Mouse (Mus musculus) Patski (cell line): ENCODE results near the gene Ift140. TPM values are rescaled to one million over a fixed set of nuclear protein-coding genes. Genes with fewer than 3 reads are reported as not detected.

Source experiments
- ATAC-seq: fragments of 100-300 bp; one replicate; pipeline ENCODE4 v1.8.0; 2021
- CTCF ChIA-PET: fragments of 350-600 bp; sonication (Branson Sonifier 250); formaldehyde crosslinking; loops from one replicate; lab custom pipeline; 2022; ENCODE audit warnings: inconsistent platforms; lab: Charles Lee
- POLR2A ChIA-PET: fragments of 350-600 bp; sonication (Branson Sonifier 250); formaldehyde crosslinking; loops from one replicate; lab custom pipeline; 2022; ENCODE audit warnings: antibody characterized with exemption, inconsistent platforms; lab: Charles Lee
- DNase-seq: peaks from one replicate; pipeline ENCODE4 v3.0.0-alpha.2; 2011; ENCODE audit warnings: low read depth, low spot score
- H3K27me3 ChIP-seq: fragments of 371-371 bp; one replicate; pipeline ENCODE4 v1.5.1; 2021
- CTCF ChIP-seq: fragments of 100-300 bp; IDR thresholded peaks from one replicate; pipeline ENCODE4 v1.5.1; 2021
- in situ Hi-C: fragments of 300-500 bp; cut with MboI; formaldehyde crosslinking; loops from 3 replicates; pipeline ENCODE4 v1.11.1; 2018; ENCODE audit warnings: low pct_unique_long_range_greater_than_20kb, mixed read lengths
- polyA plus RNA-seq: library from polyadenylated mRNA; unstranded; gene quantifications from one replicate; pipeline ENCODE4 v1.2.3, GENCODE M21; 2021

Ift140 gene
- polyA plus RNA-seq, 1 experiment from 2014 or later = 24.5 TPM

GRCm38 (mm10) chr17:25044879-25045278 is 29.0 kb downstream of the Ift140 start:
- in situ Hi-C loops = no loop called here
- ChIA-PET CTCF (no interaction called here), POLR2A (interaction anchor here (0.6 to 0.7 kb wide), 2 partner anchors 54 to 1764 kb away, joined by 3 to 4 read pairs; no protein-coding TSS in a partner anchor)
- no peaks in the 10 kb centered on the region for H3K27me3 ChIP-seq
- TF ChIP-seq CTCF = no peak
- ATAC-seq (no peak), DNase-seq (no peak)

- ChIA-PET CTCF (no interaction called here), POLR2A (interaction anchor here (0.6 to 0.7 kb wide), 2 partner anchors 55 to 1764 kb away, joined by 3 to 4 read pairs; no protein-coding TSS in a partner anchor)
- no peak for DNase-seq
- no peak for TF ChIP-seq CTCF
- no peak for ATAC-seq
- in situ Hi-C loops = no loop called here
- H3K27me3 ChIP-seq = no peaks in the 10 kb centered on the region
These were observed 29.4 kb downstream of the Ift140 start for GRCm38 (mm10) chr17:25045281-25045680.

GRCm38 (mm10) chr17:25047143-25047542 is 31.3 kb downstream of the Ift140 start:
- TF ChIP-seq CTCF = no peak
- DNase-seq (no peak), ATAC-seq (no peak)
- in situ Hi-C loops = no loop called here
- H3K27me3 ChIP-seq = no peaks in the 10 kb centered on the region
- POLR2A ChIA-PET = no interaction called here
- CTCF ChIA-PET = no interaction called here

DNA sequence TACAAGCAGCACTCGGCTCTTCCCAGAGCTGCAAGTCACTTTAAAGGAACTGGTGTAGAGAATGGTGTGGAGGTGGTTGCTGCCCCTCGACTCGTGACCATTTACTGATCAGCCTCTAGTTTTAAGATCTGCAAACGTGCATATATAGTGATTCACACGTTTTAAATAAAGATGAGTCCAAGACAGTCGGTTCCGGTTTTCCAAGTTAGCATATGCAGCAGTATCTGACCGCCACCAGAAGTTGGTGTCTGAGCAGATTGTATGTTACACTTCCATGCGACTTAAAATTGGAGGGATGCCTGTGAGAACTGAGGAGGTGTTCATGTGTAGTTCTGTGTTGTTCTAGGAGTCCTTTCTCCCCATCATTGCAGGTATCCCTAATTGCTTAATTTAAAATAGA is 37.4 kb downstream of the Ift140 start:
- ChIA-PET POLR2A (no interaction called here), CTCF (no interaction called here)
- H3K27me3 ChIP-seq = no peaks in the 10 kb centered on the region
- DNase-seq = no peak
- ATAC-seq = no peak
- in situ Hi-C loops = no loop called here
- no peak for TF ChIP-seq CTCF

DNA sequence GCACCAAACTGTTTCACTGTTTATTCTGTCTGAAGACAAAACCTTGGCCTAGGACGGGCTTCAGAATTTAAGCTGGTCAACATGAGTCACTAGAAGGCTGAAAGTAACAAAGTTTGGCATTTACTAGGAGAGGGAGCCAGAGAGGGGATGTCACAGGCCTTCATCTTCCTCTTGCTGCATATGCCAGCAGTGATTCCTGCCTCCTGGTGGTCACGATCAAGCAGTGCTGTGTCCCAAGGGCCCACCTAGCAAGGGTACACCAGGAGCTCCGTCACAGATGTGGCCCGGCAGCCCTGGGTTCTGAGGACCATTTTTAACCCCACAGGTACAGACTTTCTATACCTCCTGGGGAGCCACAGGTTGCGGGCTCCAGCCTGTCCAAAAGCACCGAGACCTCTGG is 41.2 kb downstream of the Ift140 start:
- TF ChIP-seq CTCF = no peak
- CTCF ChIA-PET = no interaction called here
- POLR2A ChIA-PET = no interaction called here
- no peak for DNase-seq
- in situ Hi-C loops = no loop called here
- no peak for ATAC-seq
- no peaks in the 10 kb centered on the region for H3K27me3 ChIP-seq

- in situ Hi-C loops = no loop called here
- TF ChIP-seq CTCF = no peak
- no peaks in the 10 kb centered on the region for H3K27me3 ChIP-seq
- DNase-seq (no peak), ATAC-seq (no peak)
- ChIA-PET POLR2A (interaction anchor here (0.6 to 1.2 kb wide), 2 partner anchors 21 to 126 kb away, joined by 3 read pairs; no protein-coding TSS in a partner anchor), CTCF (no interaction called here)
These were observed 47.4 kb downstream of the Ift140 start for GRCm38 (mm10) chr17:25063261-25063660.

GRCm38 (mm10) chr17:25063872-25064271 is 48.0 kb downstream of the Ift140 start:
- POLR2A ChIA-PET = interaction anchor here (1.2 kb wide), 1 partner anchor 21 kb away, joined by 3 read pairs; no protein-coding TSS in a partner anchor
- ATAC-seq = no peak
- no peak for DNase-seq
- in situ Hi-C loops = no loop called here
- no peaks in the 10 kb centered on the region for H3K27me3 ChIP-seq
- CTCF ChIA-PET = no interaction called here
- TF ChIP-seq CTCF = no peak

GRCm38 (mm10) chr17:25064351-25064750 is 48.5 kb downstream of the Ift140 start:
- H3K27me3 ChIP-seq = no peaks in the 10 kb centered on the region
- DNase-seq = no peak
- ChIA-PET POLR2A (no interaction called here), CTCF (no interaction called here)
- no peak for ATAC-seq
- in situ Hi-C loops = no loop called here
- TF ChIP-seq CTCF = no peak

DNA sequence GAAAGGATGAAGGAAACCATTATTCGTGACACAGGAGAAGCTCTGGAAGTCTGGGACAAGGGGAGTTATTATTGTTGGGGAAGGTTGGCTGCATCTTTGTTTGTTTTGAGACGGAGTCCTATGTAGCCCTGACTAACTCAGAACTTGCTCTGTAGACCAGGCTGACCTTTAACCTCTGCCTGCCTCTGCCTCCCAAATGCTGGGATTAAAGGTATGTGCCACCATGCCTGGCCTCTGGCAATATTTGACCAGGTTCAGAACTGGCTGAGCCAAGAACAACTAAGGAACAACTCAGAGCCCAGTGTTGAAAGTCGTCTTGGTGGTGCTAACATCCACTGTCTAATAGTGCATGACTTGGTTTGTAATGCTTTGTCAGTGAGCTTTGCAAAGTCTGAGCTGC is 49.3 kb downstream of the Ift140 start:
- CTCF ChIA-PET = interaction anchor here (2.0 kb wide), 1 partner anchor 12 kb away, joined by 6 read pairs; no protein-coding TSS in a partner anchor
- no peaks in the 10 kb centered on the region for H3K27me3 ChIP-seq
- DNase-seq = no peak
- TF ChIP-seq CTCF = no peak
- ATAC-seq = no peak
- POLR2A ChIA-PET = interaction anchor here (0.5 kb wide), 1 partner anchor 374 kb away, joined by 5 read pairs; no protein-coding TSS in a partner anchor
- in situ Hi-C loops = no loop called here

DNA sequence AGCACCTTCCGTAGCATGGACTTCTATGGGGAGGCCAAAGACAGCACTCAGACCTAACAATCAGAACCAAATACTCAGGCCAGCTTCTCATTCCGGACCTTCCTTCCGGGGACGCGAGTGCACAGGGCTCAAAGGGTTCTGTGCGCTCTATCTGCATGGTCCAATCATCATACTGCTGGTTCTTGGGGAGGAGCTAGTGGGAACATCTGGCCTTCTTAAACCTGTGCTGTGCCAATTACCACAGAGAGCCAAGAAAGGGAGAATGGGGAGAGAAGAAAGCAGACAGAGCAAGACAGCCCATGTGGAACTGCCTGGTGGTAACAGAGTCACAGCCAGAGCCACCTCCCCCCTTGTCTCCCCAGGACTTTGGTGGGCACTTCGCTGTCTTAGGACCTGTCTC is 50.7 kb downstream of the Ift140 start:
- ChIA-PET POLR2A (no interaction called here), CTCF (interaction anchor here (2.0 kb wide), 1 partner anchor 10 kb away, joined by 6 read pairs; no protein-coding TSS in a partner anchor)
- in situ Hi-C loops = no loop called here
- ATAC-seq (no peak), DNase-seq (no peak)
- no peak for TF ChIP-seq CTCF
- no peaks in the 10 kb centered on the region for H3K27me3 ChIP-seq

DNA sequence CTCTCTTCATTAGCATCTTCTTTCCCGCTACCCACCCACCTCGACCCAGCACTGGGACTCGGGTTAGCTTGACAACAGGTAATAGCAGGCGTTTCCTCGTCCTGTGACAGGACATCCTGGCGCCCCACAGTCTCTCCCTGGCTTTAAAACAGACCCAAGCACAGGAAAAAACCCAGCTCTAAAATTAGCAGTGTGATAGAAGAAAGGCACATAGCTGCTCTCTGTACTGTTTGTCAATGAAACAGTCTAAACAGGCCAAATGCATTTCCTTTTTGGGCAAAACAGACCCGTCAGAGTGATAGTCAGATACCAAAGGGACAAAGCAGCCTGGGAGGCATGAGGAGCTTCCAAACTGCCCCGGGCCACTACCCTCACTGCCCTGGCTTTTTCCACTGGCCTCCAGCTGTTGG is 51.6 kb downstream of the Ift140 start:
- no peak for ATAC-seq
- in situ Hi-C loops = no loop called here
- no peak for TF ChIP-seq CTCF

GRCm38 (mm10) chr17:25068690-25069089 is 52.8 kb downstream of the Ift140 start:
- ChIA-PET POLR2A (no interaction called here), CTCF (no interaction called here)
- no peaks in the 10 kb centered on the region for H3K27me3 ChIP-seq
- in situ Hi-C loops = no loop called here
- TF ChIP-seq CTCF = no peak
- no peak for ATAC-seq
- no peak for DNase-seq

More for the DNA sequence above, 51.6 kb downstream of the Ift140 start:
- POLR2A ChIA-PET = no interaction called here
- no peak for DNase-seq
- CTCF ChIA-PET = no interaction called here
- H3K27me3 ChIP-seq = no peaks in the 10 kb centered on the region
